Mouse (Mus musculus) spleen, postnatal 14 days (tissue): Measurements from ENCODE around the gene Mettl17.
"Not testable (repeated sequence)": the region's sequence is repeated elsewhere in the genome, so short reads cannot be mapped to it uniquely, and the experiment has no call there.

Experiments
- DNase-seq, 2 experiments: peaks; one replicate each; pipeline ENCODE4 v3.0.0; 2021 to 2022; ENCODE audit warnings: low spot score in 2 of 2

The Mettl17 gene

DNA sequence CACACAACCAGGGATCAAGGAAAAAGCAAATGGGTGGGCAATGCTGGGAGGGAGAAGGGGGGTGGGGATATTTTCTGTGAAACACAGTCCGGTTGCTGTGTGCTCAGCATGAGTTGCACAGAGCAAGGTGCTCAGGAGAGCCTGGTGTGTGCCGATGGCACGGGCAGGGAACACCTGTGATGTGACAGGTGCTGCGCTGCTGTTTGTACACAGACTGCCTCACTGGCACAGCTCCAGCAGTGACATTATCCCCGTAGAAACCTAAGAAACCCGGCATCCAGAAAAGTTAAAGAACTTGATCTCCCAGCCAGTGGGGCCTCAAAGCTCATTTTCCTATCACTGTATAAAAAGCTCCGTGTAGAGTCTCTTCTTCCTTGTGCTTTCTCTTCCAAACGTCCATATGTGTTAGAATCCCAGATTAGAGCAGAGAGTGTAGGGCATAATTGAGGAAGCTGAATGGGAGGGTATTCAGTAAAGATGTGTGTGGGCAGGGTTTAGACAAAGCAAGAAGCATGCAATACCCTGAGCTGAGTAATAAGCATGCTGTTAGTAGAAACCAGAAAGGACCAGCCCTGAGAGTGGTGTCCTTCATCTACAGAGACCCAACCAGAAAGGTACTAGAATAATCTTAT, 12.0 kb downstream of the Mettl17 start:
- DNase-seq, result no peak

DNA sequence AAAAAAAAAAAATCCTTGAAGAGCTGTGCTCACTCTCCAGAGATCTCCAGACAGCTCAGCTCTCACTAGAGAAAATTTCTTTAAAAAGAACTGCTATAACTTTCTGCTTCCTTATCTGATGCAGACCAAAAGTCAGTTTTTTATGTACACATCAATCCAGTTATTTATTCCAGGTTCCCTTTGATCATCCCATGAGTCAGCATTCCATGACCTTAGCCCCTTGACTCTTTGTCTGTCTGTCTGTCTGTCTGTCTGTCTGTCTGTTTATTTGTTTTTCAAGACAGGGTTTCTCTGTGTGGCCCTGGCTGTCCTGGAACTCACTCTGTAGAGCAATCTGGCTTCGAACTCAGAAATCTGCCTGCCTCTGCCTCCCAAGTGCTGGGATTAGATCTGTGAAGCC, 14.7 kb downstream of the Mettl17 start:
- DNase-seq, result no peak

DNA sequence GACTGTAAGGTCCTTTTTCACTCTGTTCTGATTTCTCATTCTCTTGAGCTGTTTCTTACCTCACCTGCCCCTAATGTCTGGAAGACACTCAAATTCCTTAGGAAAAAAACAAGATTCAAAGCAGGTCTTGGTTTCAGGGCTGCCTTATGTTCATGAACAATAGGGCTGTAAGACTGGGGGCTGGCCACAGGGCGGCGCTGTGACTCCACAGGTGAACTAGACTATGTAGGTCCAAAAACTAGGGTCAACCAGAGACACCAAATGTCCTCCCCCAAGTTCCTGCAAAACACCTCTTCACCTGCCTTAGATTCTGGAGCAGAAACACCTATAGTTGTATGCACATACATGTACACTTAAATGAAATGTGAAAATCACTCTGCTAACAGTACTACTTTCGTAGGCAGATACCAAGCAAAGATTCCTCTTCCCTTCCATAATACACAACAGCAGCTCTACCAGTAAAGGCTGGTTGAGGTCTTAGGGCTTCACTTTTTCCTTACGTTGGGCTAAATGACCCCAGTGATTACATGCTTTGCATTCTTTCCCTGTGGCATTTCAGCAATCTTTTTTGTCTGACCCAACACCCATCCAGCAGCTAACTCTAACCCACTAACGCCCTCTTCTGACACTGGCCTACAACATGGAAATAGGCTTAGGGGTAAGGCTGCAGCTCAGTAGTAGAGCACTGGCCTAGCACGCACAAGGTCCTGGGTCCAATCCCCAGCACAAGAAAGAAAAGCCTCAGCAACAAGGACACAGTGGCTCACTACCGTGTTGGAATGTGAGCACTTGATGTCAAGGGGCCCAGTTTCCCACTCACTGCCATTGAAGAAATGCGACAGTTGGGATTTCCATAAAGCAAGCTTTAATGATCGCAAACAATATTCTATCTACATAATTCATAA, 18.4 kb downstream of the Mettl17 start:
- peak; percentile 38 to 68 for DNase-seq

DNA sequence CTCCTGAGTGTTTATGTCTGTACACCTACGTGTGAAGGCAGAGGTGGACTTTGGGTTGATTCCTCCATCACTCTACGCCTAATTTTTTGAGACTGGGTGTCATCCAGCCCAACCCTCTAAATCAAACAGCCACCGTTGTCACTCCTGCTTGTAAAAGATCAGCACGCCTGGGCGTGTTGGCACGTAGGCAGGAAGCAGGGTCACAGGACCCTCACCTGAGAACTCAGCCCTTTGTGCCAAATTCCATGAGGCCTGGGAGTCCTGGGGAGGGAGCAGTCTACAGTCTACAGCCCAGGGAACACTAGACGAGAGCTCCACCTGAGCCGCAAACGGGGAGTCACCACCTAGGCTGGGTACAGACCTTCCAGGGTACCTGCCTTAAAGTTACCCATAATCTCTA, 19.1 kb downstream of the Mettl17 start:
- DNase-seq, result no peak

DNA sequence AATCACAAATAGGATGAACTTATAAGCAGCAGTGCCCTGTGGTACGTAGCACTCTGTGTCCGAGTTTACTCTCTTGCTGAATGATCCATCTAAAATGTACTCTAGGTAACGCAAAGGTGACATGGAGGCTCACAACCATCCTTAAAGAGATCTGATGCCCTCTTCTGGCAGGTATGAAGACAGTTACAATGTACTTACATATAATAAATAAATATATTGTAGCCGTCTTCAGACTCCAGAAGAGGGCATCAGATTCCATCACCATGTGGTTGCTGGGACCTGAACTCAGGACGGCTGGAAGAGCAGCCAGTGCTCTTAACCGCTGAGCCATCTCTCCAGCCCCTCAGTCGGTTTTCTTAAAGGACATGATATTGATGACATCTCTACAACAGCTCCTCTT, 20.1 kb downstream of the Mettl17 start:
- no peak for DNase-seq

DNA sequence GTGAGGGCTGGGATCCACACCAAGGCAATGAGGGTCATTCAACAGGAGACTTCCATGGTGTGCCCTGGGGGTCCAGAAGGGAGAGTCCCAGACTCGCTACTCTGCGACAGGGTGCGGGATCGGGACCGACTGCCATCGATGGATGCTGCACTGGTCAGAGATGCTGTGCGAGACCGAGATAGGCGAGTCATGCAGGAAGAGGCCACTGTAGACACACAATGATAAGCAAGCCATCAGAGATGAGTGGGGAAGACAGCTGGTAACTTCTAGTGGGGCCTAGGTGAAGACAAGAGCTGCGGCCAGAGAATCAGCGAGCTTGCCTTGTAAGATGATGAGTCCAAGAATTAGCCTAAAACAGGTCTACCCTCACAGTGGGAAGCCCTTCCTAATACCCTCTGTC, 21.5 kb downstream of the Mettl17 start:
- DNase-seq, result no peak

DNA sequence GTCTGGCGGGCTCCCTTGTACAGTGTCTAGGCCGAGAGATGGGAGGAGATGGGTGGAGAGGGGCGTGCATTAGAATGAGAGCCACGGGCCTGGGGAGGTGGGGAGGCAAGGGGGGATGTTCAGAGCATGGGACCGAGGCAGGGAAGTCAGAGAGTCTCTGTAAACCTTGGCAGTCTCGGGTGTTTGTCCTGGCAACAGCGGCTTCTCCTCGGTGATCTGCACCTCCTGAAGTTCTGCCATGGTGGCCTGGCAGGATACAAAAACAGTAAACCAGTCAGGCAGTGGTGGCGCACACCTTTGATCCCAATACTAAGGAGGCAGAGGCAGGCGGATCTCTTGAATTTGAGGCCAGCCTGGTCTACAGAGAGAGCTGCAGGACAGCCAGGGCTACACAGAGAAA, 26.7 kb downstream of the Mettl17 start:
- no peak for DNase-seq

DNA sequence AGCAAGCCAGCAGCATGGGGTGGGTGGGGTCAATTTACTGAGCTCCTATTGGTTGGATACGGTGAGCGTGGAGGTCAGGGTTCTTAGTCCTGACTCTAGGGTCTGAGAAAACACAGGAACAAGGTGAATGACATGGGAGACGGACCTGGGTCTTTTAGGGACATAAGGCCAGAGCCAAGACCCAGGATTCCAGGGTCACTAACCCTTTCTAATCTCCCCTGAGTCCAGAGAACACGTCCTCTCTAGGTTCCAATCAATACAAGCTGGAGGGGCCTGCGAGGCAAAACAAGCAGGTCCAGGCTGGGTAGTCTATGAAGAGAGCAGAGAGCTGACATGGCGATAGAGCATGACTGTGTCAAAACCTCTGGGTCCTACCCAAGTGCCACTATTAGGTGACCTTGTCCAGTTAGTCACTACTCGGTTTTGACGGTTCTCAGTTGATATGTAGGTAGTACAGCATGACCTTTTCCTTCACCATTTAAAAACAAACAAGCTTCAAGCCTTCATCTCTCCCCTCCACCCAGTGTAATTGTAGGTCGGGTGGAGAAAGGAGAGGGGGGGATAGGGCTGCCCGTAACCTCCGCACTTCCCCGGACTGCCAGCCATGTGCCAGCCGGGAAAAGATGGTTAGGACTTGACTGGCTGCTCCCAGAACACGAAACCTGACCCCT, 27.9 kb downstream of the Mettl17 start:
- DNase-seq, result no peak

DNA sequence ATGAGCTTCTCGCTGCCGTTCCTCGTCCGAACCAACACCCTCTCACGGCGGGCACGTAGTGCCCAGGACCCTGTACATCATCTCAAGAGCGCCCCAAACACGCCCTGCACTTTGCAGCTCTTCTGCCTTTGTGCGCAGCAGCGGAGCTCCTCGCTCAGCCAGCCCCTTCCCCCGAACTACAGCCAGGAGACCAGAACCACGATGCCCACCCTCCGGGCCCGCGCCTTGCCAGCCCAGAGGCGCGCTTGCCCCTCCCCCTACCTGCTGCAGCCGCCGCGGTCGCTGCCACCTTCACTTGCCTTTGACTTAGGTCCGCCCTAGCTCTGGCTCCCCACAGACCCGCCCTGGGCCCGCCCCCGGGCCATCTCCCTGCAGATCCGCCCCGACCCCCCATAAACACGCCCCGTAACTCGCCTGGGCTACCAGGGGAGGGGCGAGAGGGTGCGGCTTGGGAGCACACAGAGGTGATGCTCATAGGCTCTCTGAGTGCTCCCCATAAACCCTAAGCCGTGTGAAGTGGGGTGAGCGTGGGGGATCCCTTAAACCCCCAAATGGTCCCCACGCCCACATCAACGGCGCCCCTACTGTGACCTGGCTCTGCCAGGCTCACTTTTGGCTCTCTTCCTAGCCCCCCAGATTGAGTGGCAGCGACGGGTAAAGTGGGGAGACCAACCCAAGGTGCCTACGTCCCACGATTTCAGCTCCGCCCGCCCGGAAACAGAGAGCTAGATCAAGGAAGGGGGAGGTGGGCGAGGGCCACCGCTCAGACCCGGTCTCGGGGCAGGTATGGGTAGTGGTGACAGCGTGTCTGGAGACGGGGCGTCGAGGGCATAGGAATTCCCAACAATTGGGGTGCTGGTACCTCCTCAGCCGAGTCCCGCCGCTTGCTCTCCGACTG, 28.7 kb downstream of the Mettl17 start:
- peak; percentile 44 to 46 for DNase-seq

DNA sequence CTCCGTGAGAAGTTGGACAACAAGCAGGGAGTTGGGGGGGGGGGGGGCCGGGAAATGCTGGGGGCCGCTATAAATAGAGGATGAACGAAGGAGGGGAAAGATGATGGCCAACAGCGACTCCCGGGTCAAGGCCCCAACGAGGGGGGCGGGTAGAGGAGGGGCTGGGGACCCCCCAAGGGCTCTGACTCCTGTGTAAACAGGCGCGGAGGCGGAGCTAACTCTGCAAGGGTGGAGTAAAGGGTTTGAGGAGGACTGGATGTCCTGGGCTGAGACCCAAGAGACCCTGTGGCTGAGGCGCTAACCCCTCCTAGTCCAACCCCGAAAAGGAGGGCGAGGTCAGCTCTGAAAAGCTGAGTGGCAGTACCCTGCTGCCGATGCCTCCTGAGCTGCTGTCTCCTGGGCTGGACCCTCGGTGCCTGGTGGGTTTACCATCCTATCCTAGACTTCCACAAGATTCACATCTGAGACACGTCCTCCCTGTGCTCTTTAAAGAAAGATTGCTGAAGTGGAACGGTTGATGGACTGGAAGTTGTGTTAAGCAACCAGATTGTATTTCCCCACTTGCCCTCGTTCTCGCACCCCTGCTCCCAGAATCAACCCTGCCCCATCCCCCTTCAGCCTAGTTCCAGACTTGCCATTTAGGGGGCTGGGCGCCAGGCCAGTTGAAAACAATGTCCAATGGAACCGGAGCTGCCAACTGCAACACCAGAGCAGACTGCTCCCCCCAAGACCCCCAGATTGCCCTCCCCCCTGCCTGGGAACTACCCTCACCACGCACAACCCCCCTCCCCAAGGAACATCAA, 29.5 kb downstream of the Mettl17 start, which contains the start of gene Ndrg2:
Gene Ndrg2, minus strand, starts transcription at position 199 of the 803 bp plus-strand sequence.
- DNase-seq, result no peak

DNA sequence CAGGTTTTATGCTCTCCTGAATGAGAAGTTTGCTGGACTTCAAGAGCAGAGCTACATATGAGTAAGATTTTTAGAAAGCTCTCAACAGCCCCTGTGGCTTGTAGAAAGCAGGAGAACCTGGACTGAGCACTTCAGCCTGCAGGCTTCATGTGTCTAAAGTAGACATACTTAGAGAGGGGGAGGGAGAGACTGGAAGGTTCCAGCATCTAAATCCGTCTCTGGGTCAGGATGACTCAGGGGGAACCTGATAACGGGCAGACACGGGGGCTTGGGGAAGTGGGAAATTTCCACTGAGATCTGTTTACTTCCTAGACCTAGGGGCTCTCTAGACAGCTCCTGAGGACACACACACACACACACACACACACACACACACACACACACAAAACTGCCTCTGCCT, 30.4 kb downstream of the Mettl17 start:
- DNase-seq, result no peak

DNA sequence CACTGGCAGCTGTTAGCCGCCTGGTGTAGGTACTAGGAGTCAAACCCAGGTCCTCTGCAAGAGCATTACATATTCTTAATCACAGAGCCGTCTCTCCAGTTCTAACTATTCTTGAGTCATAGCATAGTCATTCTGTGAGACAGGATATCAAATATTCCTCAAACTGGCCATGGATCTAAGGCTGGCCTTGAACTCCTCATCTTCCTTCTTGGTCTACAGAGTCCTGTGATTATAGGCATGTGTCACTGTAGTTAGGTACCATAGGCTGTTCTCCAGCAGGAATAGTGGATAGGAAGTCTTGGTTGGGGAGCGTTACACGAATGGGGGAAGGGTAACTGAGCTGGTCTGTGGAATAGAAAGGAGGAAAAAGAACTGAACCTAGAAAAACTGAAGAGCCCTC, 31.9 kb downstream of the Mettl17 start:
- no peak for DNase-seq

DNA sequence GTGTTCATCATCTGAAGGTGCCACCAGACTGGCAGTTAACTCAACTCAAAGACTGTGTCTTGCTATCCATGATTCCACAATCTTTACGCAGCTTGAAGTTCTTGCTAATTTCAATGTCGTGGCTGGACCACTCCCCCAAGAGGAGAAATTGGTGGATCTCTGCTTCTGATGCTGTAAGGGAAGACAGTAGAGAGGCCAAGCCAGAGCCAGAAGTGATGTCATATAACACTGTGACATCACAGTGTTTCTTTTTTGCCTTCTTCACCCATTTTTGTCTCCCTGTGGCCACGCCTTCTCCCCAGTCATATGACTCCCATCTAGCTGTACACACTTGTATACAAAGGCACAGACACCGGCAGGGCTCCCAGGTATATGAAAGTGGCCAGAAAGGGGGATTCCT, 33.5 kb downstream of the Mettl17 start, which contains the start of gene Tppp2:
Gene Tppp2, plus strand, starts transcription at position 301 of the 400 bp plus-strand sequence.
- DNase-seq, result no peak

DNA sequence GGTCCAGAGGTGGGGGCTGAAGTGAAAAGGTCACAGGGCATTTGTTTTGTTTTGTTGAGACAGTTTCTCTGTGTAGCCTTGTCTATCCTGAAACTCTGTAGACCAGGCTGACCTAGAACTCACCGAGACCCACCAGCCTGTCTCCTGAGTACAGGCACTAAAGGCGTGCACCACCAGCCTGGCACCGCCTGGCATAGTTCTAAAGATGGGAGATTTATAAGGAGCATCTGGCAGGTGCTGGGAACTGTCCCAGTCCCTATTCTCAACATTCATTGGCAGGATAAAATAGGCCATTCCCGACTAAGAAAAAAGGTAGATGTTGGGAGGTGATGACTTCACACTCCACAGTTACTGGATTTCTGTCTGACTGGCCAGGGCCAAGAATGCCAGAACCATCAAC, 34.3 kb downstream of the Mettl17 start:
- no peak for DNase-seq

DNA sequence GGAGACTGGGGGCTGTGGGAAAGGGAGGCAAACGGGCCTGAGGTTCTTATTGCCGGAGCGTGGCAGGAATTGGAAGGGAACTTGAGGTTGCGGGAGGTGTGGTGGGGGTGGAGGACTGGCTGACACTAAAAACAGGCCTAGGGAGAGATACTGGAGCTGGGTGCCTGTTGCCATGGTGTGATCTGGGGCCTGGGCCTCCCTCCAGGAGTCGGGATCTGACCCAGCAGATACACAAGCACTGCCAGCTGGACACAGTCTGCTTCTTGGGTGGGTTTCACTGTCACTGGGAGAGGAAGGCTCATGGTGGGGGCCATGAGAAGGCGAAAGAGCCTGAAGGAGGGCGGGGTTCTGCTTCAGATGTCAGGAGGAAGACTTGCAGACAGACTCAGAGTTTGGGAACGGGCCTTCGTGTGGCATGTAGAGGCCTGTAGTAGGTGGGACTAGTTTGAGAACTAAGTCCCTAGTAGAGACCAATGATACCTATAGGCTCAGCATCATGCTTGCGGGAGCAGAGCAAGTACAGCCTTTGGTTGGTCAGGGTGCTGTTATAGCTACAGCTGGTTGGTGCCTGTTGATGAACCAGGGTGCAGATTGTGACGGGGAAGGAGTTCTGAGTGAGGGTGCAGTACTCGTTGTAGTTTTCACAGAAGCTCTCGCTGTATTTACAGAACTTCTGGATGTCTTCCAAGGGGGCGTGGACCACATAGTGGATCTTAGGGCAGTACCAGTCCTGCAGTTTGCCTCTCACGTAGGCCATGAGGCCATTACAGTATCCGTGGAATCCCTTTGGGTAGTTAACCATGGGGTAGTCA, 37.3 kb downstream of the Mettl17 start:
- no peak for DNase-seq

DNA sequence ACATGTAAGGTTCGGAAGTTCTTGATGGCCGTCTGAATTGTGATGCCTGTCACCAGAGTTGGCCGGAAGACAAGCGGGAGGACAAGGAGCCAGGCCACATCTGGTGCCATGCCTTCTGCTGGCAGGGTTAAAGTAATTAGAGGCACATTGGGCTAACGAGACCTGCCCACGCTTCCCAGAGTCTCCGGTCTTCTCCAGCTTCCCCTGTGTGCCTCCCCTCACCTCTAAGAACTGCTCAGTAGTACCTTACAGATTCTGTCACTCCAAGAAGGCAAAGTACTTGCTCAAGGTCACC, 37.9 kb downstream of the Mettl17 start, which contains the start of gene Rnase13:
Gene Rnase13, minus strand, starts transcription at position 203 of the 295 bp plus-strand sequence.
- no peak for DNase-seq

DNA sequence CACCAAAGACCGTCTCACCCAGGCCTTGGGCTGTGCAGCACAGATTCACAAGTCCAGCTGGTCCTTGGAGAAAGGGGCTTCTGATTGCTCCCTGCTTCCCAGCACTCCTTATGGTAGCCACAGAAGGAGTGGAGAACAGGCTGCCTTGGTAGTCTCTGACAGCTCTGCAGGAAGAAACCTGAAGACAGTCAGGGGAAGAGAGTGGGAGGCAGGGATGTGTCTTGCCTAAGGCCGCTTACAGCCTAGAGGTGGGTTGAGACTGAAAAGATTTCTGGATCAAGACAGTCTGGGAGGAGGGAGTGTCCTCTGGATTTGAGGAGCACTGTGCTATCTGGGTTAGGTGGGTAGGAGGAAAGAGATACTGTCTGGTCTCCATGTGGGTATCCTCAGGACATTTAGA, 38.3 kb downstream of the Mettl17 start:
- no peak for DNase-seq

DNA sequence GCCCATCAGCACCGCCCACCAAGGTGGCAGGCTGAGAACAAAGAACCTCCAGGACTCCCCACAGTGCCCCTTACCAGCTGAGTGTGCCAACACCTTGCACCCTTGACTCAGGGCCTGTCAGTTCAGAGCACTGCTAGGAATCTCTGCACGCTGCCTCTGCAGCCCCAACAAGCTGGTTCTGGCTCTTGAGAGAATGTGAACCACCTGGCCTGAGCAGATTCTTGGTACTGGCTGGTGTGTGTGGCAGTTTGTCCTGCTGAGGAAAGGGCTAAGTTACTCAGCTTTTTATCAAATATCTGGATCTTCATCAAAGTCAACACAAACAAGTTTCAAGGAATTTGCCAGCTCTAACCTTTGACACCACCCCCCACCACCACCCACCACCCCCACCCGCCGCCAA, 38.9 kb downstream of the Mettl17 start:
- no peak for DNase-seq

DNA sequence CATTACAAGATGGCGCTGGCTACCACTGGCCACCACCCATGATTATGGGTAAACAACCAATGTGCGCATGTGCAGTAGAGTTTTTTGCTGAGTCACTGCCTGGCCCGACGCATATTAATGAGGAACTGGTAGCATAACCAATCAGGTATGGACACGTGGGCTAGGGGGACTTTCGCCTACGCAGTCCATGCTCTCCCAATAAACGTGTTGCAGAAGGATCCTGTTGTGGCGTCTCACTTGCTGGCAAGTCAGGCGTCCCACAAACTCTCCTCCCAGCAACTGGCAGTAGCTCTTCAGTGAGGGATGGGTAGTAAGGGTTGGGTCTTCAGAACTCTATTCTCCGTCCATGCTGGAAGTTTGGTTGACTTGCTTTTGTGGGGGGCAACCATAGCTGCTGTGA, 42.3 kb downstream of the Mettl17 start:
- DNase-seq, result not testable (repeated sequence)
